Mouse (Mus musculus): ENCODE data around the gene BB287469. TPM values are rescaled to one million over a fixed set of nuclear protein-coding genes. Genes with fewer than 3 reads are reported as not detected.
A peak's percentile ranks its signal among the peaks of the same experiment; 100 is the strongest.
"Not testable (repeated sequence)": the region's sequence is repeated elsewhere in the genome, so short reads cannot be mapped to it uniquely, and the experiment has no call there.

The BB287469 gene
- not detected in 2 replicates for polyA plus RNA-seq (2015; fragmentation: Nextera tagmentation; extraction: Ambion mirVana)

DNA sequence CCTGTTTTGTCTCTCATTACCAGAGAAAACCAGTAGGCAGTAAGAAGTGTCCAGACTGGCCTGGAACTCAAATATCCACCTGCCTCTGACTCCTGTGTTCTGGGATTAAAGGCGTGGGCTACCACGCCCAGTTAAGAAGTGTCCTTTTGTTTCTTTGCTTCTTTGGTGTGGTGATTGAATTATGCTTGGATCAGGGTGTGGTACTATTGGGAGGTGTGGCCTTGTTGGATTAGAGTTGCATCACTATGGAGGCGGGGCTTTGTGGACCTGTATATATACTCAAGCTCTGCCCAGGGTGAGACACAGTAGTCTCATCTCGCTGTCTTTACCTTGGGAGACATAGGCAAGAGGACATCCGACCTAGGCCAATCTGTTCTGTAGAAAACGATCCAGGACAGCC lies at the start of gene BB287469:
BB287469 (plus strand) TSS at position 301 of the 400 bp plus-strand sequence.
- not testable (repeated sequence) for H3K36me3 ChIP-seq (ENCODE audit: insufficient read depth, low read length); H3K27me3 ChIP-seq (ENCODE audit: insufficient read depth, low read length); H3K9me3 ChIP-seq (replicated peaks; ENCODE audit: low read length); ATAC-seq (replicated peaks; ENCODE audit: low FRiP score, low read depth); H3K9ac ChIP-seq (ENCODE audit: low read depth, low read length); H3K4me3 ChIP-seq (replicated peaks; ENCODE audit: low read depth, low read length); H3K4me2 ChIP-seq (ENCODE audit: low read length); H3K4me1 ChIP-seq (replicated peaks; ENCODE audit: insufficient read depth, low read length); H3K27ac ChIP-seq; DNase-seq (ENCODE audit: low spot score)
- 80% methylated on average over 4 of the region's 6 CpGs for WGBS

DNA sequence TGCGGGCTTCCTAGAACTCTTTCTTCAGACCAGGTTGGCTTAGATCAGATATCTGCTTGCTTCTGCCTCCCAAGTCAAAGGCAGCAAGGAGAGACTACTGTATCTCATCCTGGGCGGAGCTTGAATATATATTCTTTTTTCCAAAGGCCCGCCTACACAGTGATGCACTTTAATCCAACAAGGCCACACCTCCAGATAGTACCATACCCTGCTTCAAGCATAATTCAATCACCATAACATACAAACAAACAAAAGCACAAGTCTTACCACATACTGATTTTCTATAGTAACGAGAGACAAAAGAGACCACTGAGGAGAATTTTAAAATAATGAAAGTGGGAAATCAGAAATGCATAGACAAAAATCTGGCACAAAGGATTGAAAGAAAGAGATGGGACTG lies 40.7 kb upstream of the BB287469 start, which contains the start of gene Gm21319:
Gm21319 (minus strand) TSS at position 101 of the 400 bp plus-strand sequence.
- not testable (repeated sequence) for DNase-seq (ENCODE audit: low spot score); ATAC-seq (replicated peaks; ENCODE audit: low FRiP score, low read depth)
- 91% methylated on average over 4 of the region's 4 CpGs for WGBS

DNA sequence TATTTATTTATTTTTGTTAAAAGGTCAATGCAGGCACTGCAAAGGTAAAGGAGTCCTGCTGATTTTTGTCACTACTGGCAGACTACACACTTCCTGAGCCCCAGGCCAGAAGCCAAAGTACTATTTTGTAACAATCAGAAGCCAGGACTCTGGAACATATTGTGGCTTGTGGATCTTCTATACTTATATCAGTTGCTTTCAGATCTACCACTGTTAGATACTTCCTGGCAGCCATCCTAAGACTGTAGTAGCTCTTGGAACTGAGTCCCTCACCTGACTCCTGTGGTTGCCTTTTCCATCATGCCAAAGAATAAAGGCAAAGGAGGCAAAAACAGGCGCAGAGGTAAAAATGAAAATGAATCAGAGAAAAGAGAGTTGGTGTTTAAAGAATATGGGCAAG lies 21.2 kb upstream of the BB287469 start, which contains the start of gene Gm21936:
Gm21936 (plus strand) TSS at position 301 of the 400 bp plus-strand sequence.
- not testable (repeated sequence) for H3K9me3 ChIP-seq (replicated peaks; ENCODE audit: low read length); H3K9ac ChIP-seq (ENCODE audit: low read depth, low read length); H3K27ac ChIP-seq; H3K4me2 ChIP-seq (ENCODE audit: low read length); H3K4me3 ChIP-seq (replicated peaks; ENCODE audit: low read depth, low read length); DNase-seq (ENCODE audit: low spot score); ATAC-seq (replicated peaks; ENCODE audit: low FRiP score, low read depth); H3K27me3 ChIP-seq (ENCODE audit: insufficient read depth, low read length); H3K36me3 ChIP-seq (ENCODE audit: insufficient read depth, low read length); H3K4me1 ChIP-seq (replicated peaks; ENCODE audit: insufficient read depth, low read length)
- WGBS = 78% methylated on average over 1 of the region's 1 CpGs

More for the DNA sequence above, 40.7 kb upstream of the BB287469 start, which contains the start of gene Gm21319:
- not testable (repeated sequence) for H3K36me3 ChIP-seq (ENCODE audit: insufficient read depth, low read length); H3K4me3 ChIP-seq (replicated peaks; ENCODE audit: low read depth, low read length); H3K4me1 ChIP-seq (replicated peaks; ENCODE audit: insufficient read depth, low read length); H3K27ac ChIP-seq; H3K9me3 ChIP-seq (replicated peaks; ENCODE audit: low read length); H3K27me3 ChIP-seq (ENCODE audit: insufficient read depth, low read length); H3K9ac ChIP-seq (ENCODE audit: low read depth, low read length); H3K4me2 ChIP-seq (ENCODE audit: low read length)

DNA sequence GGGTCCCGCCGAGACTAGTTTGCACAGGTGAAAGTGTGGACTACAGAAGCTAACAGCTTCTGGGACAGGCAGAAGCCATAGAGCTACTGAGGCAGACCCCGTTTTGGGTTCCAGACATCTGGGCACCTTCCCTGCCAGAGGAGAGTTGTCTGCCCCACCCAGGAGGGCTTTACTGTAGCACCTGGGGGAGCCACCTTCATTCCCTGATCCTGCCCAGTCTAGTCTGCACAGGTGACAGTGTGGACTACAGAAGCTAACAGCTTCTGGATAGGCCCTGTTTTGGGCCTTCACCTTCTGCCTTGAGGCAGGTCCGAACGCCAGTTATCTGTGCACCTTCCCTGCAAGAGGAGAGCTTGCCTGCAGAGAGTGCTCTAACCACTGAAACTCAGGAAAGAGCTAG lies 18.4 kb upstream of the BB287469 start:
- H3K9ac ChIP-seq (ENCODE audit: low read depth, low read length); ATAC-seq (replicated peaks; ENCODE audit: low FRiP score, low read depth); DNase-seq (ENCODE audit: low spot score); H3K4me3 ChIP-seq (replicated peaks; ENCODE audit: low read depth, low read length); H3K27ac ChIP-seq; H3K9me3 ChIP-seq (replicated peaks; ENCODE audit: low read length); H3K27me3 ChIP-seq (ENCODE audit: insufficient read depth, low read length); H3K36me3 ChIP-seq (ENCODE audit: insufficient read depth, low read length); H3K4me1 ChIP-seq (replicated peaks; ENCODE audit: insufficient read depth, low read length); H3K4me2 ChIP-seq (ENCODE audit: low read length): not testable (repeated sequence)
- WGBS = 74% methylated on average over 5 of the region's 5 CpGs

DNA sequence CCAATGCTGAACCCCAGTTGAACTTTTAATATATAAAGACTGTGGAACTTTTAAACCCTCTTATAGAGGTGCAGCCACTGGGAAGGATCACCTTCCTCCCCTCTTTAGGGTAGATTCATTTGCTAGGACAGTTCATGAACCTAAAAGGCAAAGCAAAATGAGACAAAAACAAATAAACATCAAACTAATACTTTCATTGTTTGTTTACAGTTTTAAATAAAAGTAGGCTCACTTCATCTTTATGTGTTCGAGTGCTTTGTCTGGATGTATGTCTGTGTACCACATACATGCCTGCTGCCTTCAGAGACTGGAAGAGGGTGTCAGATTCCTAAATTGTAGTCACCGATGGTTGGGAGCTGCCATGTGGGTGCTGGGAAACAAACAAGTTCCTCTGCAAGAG lies 25.9 kb downstream of the BB287469 start, which contains the start of gene Gm2001:
Gm2001 (minus strand) TSS at position 101 of the 400 bp plus-strand sequence.
- not testable (repeated sequence) for H3K4me3 ChIP-seq (replicated peaks; ENCODE audit: low read depth, low read length); H3K36me3 ChIP-seq (ENCODE audit: insufficient read depth, low read length); H3K4me1 ChIP-seq (replicated peaks; ENCODE audit: insufficient read depth, low read length); ATAC-seq (replicated peaks; ENCODE audit: low FRiP score, low read depth); H3K4me2 ChIP-seq (ENCODE audit: low read length); H3K9ac ChIP-seq (ENCODE audit: low read depth, low read length); H3K27ac ChIP-seq; H3K27me3 ChIP-seq (ENCODE audit: insufficient read depth, low read length); H3K9me3 ChIP-seq (replicated peaks; ENCODE audit: low read length); DNase-seq (ENCODE audit: low spot score)
- WGBS = 77% methylated on average over 1 of the region's 2 CpGs

DNA sequence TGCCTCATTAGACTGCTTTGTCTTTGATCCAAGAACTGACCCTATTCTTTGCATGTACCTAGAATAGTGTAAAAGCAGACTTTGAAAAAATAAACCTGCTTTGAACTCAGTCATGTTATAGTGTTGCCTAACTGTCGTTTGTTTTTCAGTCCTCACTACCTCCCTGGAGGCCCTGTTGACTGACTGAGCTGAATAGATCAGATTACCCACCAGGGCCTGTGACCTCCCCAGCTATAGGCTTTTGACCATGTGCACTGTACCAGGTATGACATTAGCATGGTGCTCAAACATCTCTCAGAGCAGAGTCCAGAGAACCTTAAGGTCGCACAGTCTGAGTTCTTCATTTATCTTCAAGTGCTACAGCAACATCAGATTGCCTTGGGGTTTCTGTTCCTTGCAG lies 34.3 kb downstream of the BB287469 start:
- H3K4me1 ChIP-seq (replicated peaks; ENCODE audit: insufficient read depth, low read length); H3K4me3 ChIP-seq (replicated peaks; ENCODE audit: low read depth, low read length); H3K9ac ChIP-seq (ENCODE audit: low read depth, low read length); DNase-seq (ENCODE audit: low spot score); H3K9me3 ChIP-seq (replicated peaks; ENCODE audit: low read length); ATAC-seq (replicated peaks; ENCODE audit: low FRiP score, low read depth); H3K27ac ChIP-seq; H3K4me2 ChIP-seq (ENCODE audit: low read length); H3K36me3 ChIP-seq (ENCODE audit: insufficient read depth, low read length); H3K27me3 ChIP-seq (ENCODE audit: insufficient read depth, low read length): not testable (repeated sequence)
- no CpG with 5 or more reads among the region's 2 CpGs for WGBS

DNA sequence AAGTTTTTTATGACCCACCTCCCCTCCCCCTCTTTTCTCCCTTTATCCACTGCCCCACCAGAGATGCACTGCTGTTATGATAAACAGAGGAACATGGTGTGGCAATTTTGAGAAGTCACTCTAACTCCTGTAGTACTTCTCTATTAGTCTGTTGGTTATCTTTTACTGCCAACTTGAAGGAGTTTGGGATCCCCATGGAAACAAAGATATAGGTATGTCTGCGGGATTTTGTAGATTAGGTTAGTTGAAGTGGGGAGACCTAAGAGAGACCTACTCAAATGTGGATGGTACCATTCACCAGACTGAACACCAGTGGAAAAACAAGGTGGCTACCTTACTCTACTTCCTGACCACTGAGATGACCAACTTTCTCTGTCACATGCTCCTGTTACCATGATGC lies 39.7 kb downstream of the BB287469 start:
- not testable (repeated sequence) for H3K4me1 ChIP-seq (replicated peaks; ENCODE audit: insufficient read depth, low read length); DNase-seq (ENCODE audit: low spot score); H3K4me2 ChIP-seq (ENCODE audit: low read length); H3K27me3 ChIP-seq (ENCODE audit: insufficient read depth, low read length); ATAC-seq (replicated peaks; ENCODE audit: low FRiP score, low read depth); H3K9ac ChIP-seq (ENCODE audit: low read depth, low read length); H3K9me3 ChIP-seq (replicated peaks; ENCODE audit: low read length); H3K27ac ChIP-seq; H3K4me3 ChIP-seq (replicated peaks; ENCODE audit: low read depth, low read length); H3K36me3 ChIP-seq (ENCODE audit: insufficient read depth, low read length)
- WGBS = 97% methylated on average over 1 of the region's 1 CpGs

DNA sequence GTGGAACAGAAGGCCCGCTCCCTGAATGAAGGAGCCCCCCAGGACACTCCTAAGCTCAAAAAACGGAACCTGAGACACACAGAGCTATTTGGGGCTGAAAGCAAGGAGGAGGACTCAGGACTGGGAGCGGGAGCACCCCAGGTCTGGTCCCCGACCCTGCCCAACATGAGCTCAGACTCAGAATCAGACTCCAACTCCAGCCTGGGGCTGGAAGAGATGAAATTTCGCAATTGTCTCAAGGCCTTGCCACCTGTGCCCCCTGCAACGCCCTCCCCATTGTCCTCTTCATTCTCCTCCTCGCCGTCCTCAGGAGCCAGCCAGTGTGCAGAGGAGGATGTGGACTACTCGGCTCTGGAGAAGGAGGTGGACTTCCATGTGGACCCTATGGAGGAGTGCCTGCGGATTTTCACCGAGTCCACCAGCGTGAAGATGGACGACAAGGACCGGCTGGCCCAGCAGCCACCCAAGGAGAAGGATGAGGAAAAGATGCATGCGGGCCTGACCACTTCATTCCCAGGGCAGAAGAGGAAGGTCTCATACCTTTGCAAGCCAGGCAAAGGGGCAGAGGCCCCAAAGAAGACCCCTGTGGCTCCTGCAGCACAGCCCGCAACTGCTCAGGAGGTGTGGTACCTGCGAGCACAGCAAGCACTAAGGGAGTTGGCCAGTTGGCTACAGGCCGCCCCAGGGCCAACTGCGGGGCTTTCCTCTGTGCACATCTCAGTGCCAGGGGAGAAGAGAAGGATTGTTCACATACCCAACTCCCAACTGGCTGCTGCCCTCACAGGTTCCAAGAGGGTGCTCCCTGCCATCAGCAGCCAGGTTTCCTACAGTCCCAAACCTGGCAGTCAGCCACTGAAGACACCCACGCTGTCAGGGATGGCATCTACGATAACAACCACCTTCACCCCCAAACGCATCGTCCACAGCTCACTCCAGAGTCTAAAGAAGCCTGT lies 45.6 kb downstream of the BB287469 start:
- not testable (repeated sequence) for H3K27me3 ChIP-seq (ENCODE audit: insufficient read depth, low read length); DNase-seq (ENCODE audit: low spot score); H3K9me3 ChIP-seq (replicated peaks; ENCODE audit: low read length); H3K27ac ChIP-seq; H3K4me3 ChIP-seq (replicated peaks; ENCODE audit: low read depth, low read length); H3K9ac ChIP-seq (ENCODE audit: low read depth, low read length); H3K4me2 ChIP-seq (ENCODE audit: low read length); ATAC-seq (replicated peaks; ENCODE audit: low FRiP score, low read depth); H3K36me3 ChIP-seq (ENCODE audit: insufficient read depth, low read length); H3K4me1 ChIP-seq (replicated peaks; ENCODE audit: insufficient read depth, low read length)
- 84% methylated on average over 23 of the region's 23 CpGs for WGBS

DNA sequence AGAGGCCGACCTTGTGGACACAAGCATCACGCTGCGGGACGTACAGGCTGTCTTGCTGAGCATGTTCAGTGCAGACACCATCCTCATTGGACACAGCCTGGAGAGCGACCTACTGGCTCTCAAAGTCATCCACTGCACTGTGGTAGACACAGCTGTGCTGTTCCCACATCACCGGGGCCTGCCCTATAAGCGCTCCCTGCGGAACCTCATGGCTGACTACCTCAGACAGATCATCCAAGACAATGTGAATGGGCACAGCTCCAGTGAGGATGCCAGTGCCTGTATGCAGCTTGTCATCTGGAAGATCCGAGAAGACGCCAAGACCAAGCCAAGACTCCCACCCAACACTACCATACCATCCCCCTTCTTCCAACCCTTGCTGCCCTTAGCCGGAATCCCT lies 47.3 kb downstream of the BB287469 start:
- not testable (repeated sequence) for H3K4me3 ChIP-seq (replicated peaks; ENCODE audit: low read depth, low read length)

More for the DNA sequence above, 47.3 kb downstream of the BB287469 start:
- 95% methylated on average over 10 of the region's 11 CpGs for WGBS
- peak; percentile 8; the same call in 1 of the 2 replicates for ATAC-seq (replicated peaks; ENCODE audit: low FRiP score, low read depth)
- not testable (repeated sequence) for H3K4me1 ChIP-seq (replicated peaks; ENCODE audit: insufficient read depth, low read length); H3K9ac ChIP-seq (ENCODE audit: low read depth, low read length); H3K9me3 ChIP-seq (replicated peaks; ENCODE audit: low read length); H3K4me2 ChIP-seq (ENCODE audit: low read length); DNase-seq (ENCODE audit: low spot score); H3K27me3 ChIP-seq (ENCODE audit: insufficient read depth, low read length); H3K27ac ChIP-seq; H3K36me3 ChIP-seq (ENCODE audit: insufficient read depth, low read length)
